Mouse (Mus musculus) kidney, embryonic 14.5 days (tissue): ENCODE measurements at regions not wholly inside any gene's neighbourhood (a gene's known extent, or its start where the extent isn't known, plus 50 kb on each side); places are given as distances from the start of the nearest gene placed in this dataset.
"Not testable (repeated sequence)": the region's sequence is repeated elsewhere in the genome, so short reads cannot be mapped to it uniquely, and the experiment has no call there.

Source experiments
- ATAC-seq: fragments of 200-750 bp; cut with Nextera tagmentation; 2 replicates; pipeline ENCODE4 v1.8.0; 2017; ENCODE audit warnings: moderate number of reproducible peaks, mild to moderate bottlenecking, moderate TSS enrichment, moderate library complexity; ENCODE audit not compliant: low FRiP score, low TSS enrichment
- H3K27ac ChIP-seq: fragments of 300-500 bp; sonication (generic); 2 replicates; pipeline ENCODE4 v1.5.1; 2014; ENCODE audit warnings: low read depth, mild to moderate bottlenecking, low read length, moderate library complexity, mixed read lengths
- H3K27me3 ChIP-seq: fragments of 300-500 bp; sonication (generic); 2 replicates; pipeline ENCODE4 v1.6.1; 2014; ENCODE audit warnings: mild to moderate bottlenecking, low read length; ENCODE audit not compliant: control insufficient read depth, insufficient read depth
- H3K36me3 ChIP-seq: fragments of 300-500 bp; sonication (generic); 2 replicates; pipeline ENCODE4 v1.6.1; 2014; ENCODE audit warnings: low read length, mixed read lengths; ENCODE audit not compliant: control insufficient read depth, insufficient read depth
- H3K4me1 ChIP-seq: fragments of 300-500 bp; sonication (generic); 2 replicates; pipeline ENCODE4 v1.6.1; 2014; ENCODE audit warnings: low read length, mixed read lengths; ENCODE audit not compliant: control insufficient read depth, insufficient read depth
- H3K4me2 ChIP-seq: fragments of 300-500 bp; sonication (generic); replicated peaks from 2 replicates; pipeline ENCODE4 v1.6.1; 2014; ENCODE audit warnings: low read depth, mild to moderate bottlenecking, low read length
- H3K4me3 ChIP-seq: fragments of 300-500 bp; sonication (generic); 2 replicates; pipeline ENCODE4 v1.5.1; 2014; ENCODE audit warnings: mild to moderate bottlenecking, low read length
- H3K9ac ChIP-seq: fragments of 300-500 bp; sonication (generic); 2 replicates; pipeline ENCODE4 v1.6.1; 2014; ENCODE audit warnings: low read depth, mild to moderate bottlenecking, low read length, moderate library complexity
- H3K9me3 ChIP-seq: fragments of 300-500 bp; sonication (generic); 2 replicates; pipeline ENCODE4 v1.6.1; 2016; ENCODE audit warnings: low read length; ENCODE audit not compliant: control insufficient read depth
- WGBS: fragments of 180-500 bp; shearing (Covaris S2); extraction: QIAGEN DNeasy Blood & Tissue Kit; methylation state at CpG from one replicate; pipeline ENCODE4 v1.1.7; 2014; 5-methylcytosine and 5-hydroxymethylcytosine counted together

DNA sequence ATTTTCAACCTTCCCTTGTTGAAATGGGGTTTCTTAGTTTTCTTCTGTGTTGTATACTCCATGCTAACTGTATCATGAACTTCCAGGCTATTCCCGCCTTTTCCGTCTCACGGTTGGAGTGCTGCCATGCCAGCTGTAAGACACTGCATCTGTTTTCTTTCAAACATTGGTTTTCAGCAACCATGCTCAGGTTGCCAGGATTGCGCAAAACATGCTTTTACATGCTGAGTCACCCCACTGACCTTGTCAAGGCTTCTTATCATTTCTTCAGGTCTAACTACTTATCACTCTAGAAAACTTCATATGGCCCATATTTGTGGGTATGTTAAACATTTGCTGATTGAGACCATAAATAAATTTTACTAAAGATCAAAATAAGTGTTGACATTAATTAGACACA, 551.2 kb downstream of the Tlr4 start:
- H3K27ac ChIP-seq: no peak overlapping the region
- no peak overlapping the region for H3K4me2 ChIP-seq
- 91% methylated on average over 4 of the region's 4 CpGs for WGBS
- no peaks in the 10 kb centered on the region for H3K27me3 ChIP-seq
- H3K4me3 ChIP-seq: no peak overlapping the region
- H3K36me3 ChIP-seq: no peaks in the 10 kb centered on the region
- no peak overlapping the region for H3K9ac ChIP-seq
- ATAC-seq: no peak
- H3K4me1 ChIP-seq: no peaks in the 10 kb centered on the region
- no peaks in the 10 kb centered on the region for H3K9me3 ChIP-seq

DNA sequence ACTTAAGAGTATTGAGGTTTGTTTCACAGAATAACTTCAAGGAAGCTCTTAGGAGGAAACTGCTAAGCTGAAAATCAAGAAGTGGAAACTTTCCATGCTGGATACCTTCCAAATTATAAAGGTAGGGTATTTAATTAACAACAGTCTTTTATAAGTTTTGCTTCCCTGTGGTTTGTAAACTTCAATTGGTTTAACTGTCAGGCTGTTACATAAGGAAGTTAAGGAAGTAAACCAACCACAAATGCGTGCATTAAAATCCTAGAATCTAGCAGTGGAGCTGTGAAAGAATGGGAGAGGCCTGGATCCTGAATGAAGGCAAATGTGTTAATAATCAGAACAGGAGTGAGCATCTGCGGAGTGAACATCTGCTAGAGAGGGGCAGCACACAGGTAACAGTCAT, 560.5 kb downstream of the Tlr4 start:
- 92% methylated on average over 2 of the region's 2 CpGs for WGBS
- H3K9ac ChIP-seq: no peak overlapping the region

DNA sequence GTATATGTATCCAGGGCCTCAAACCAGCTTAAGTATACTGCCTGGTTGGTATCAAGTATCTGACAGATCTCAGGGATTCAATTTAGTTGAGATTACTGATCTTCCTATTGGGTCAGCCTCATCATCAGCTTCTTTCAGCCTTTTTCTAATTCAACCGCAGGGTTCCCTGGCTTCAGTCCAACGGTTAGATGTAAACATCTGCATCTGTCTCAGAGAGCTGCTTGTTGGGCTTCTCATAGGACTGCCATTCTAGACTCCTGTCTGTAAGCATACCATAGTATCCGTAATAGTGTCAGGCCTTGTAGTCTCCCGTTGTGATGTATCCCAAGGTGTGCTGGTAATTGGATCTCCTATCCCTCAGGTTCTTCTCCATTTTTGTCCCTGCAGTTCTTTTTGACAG, 575.6 kb downstream of the Tlr4 start:
- H3K4me1 ChIP-seq: no peaks in the 10 kb centered on the region
- H3K4me3 ChIP-seq: no peak overlapping the region
- H3K9ac ChIP-seq: no peak overlapping the region
- H3K4me2 ChIP-seq: no peak overlapping the region
- H3K36me3 ChIP-seq: no peaks in the 10 kb centered on the region
- H3K27me3 ChIP-seq: no peaks in the 10 kb centered on the region
- no peak overlapping the region for H3K27ac ChIP-seq
- 80% methylated on average over 4 of the region's 4 CpGs for WGBS
- no peaks in the 10 kb centered on the region for H3K9me3 ChIP-seq
- no peak for ATAC-seq

More for the DNA sequence above, 560.5 kb downstream of the Tlr4 start:
- H3K27me3 ChIP-seq: no peaks in the 10 kb centered on the region
- H3K4me2 ChIP-seq: no peak overlapping the region
- H3K27ac ChIP-seq: no peak overlapping the region
- no peak for ATAC-seq
- no peaks in the 10 kb centered on the region for H3K36me3 ChIP-seq
- H3K9me3 ChIP-seq: no peaks in the 10 kb centered on the region
- H3K4me3 ChIP-seq: no peak overlapping the region
- no peaks in the 10 kb centered on the region for H3K4me1 ChIP-seq

DNA sequence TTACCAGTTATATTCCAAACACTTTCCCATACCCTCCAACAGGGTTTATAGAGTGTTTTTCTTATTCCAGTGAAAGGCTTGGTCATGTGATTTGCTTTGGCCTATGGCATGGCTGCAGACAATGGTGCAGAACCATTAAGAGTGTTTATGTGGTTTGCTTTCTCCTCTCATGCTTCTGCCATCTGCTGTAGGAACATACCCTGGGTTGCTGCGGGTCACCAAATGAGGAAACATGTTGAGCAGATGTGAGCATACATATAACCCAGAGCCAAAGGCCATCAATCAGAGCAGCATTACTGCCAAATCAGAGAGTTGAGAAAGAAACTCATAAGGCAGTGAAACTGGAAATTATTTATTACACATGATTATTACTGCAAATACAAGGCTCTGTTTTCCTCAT, 596.7 kb downstream of the Tlr4 start:
- no peak for ATAC-seq
- Histone ChIP-seq H3K4me3 (no peak overlapping the region), H3K27ac (no peak overlapping the region), H3K4me1 (no peaks in the 10 kb centered on the region), H3K36me3 (no peaks in the 10 kb centered on the region), H3K9ac (no peak overlapping the region), H3K4me2 (no peak overlapping the region), H3K27me3 (no peaks in the 10 kb centered on the region), H3K9me3 (no peaks in the 10 kb centered on the region)
- WGBS: 89% methylated on average over 1 of the region's 1 CpGs

DNA sequence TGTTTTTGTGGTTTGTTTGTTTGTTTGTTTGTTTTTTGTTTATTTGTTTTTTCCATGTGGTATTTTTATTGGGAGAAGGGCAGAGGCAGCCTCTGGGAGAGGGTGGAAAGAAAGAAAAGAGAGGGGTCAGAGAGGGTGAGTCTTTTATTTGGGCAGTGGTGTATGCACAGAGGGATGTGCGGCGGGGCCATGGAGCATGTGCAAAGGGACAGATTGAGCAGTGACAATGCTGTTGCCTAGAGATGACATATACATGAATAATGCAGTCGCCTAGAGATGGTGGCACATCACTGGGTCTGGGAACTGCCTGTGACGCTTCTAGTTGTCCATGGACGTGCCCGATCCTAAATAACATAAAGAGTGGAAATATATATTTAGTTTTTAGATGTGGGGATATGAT, 598.3 kb downstream of the Tlr4 start:
- Histone ChIP-seq H3K36me3 (no peaks in the 10 kb centered on the region), H3K9ac (no peak overlapping the region), H3K27ac (no peak overlapping the region), H3K27me3 (no peaks in the 10 kb centered on the region), H3K4me2 (no peak overlapping the region), H3K4me3 (no peak overlapping the region), H3K9me3 (no peaks in the 10 kb centered on the region), H3K4me1 (no peaks in the 10 kb centered on the region)
- ATAC-seq: no peak
- 90% methylated on average over 6 of the region's 6 CpGs for WGBS

DNA sequence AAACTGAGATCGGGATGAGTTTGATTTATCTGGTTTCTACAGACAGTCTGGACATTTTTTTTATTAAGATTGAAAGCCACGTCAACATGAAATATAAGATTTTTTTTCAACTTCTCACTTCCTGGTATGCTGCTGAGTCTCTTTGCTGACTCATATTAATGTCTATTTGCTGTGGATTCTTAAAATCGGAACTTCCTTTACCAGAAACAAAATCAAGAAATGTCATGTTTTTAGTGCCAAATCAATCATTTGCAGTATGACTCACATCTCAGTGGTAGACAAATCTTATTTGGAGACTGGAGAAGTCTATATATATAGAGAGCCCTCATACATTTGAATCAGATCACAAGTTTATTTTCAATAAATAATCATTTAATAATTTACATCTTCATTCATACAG, 620.5 kb downstream of the Tlr4 start:
- Histone ChIP-seq H3K9ac (no peak overlapping the region), H3K4me1 (no peaks in the 10 kb centered on the region), H3K4me2 (no peak overlapping the region), H3K9me3 (no peaks in the 10 kb centered on the region), H3K4me3 (no peak overlapping the region), H3K36me3 (no peaks in the 10 kb centered on the region), H3K27ac (no peak overlapping the region), H3K27me3 (no peaks in the 10 kb centered on the region)
- ATAC-seq: no peak
- 80% methylated on average over 3 of the region's 3 CpGs for WGBS

DNA sequence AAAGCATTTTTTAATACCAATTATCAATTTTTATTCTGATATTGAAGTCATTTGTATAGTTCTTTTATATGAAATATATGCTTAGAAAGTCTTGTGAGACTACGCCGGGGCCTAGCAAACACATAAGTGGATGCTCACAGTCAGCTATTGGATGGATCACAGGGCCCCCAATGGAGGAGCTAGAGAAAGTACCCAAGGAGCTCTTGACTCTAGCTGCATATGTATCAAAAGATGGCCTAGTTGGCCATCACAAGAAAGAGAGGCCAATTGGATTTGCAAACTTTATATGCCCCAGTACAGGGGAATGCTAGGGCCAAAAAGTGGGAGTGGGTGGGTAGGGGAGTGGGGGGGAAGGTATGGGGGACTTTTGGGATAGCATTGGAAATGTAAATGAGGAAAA, 632.5 kb downstream of the Tlr4 start:
- H3K27ac ChIP-seq, ATAC-seq, H3K36me3 ChIP-seq, H3K4me3 ChIP-seq, H3K4me2 ChIP-seq, H3K27me3 ChIP-seq, H3K9me3 ChIP-seq, H3K9ac ChIP-seq, H3K4me1 ChIP-seq: not testable (repeated sequence)
- WGBS: 98% methylated on average over 2 of the region's 2 CpGs

DNA sequence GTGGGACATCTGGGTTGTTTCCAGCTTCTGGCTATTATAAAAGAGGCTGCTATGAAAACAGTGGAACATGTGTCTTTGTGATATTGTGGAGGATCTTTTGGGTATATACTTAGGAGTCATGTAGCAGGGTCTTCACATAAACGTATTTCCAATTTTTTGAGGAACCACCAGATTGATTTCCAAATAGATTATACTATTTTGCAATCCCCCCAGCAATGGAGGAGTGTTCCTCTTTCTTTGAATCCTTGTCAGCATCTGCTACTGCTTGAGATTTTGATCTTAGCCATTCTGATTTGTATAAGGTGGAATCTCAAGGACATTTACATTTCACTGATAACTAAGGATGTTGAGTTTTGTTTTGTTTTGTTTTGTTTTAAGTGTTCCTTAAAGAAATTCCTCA, 645.6 kb downstream of the Tlr4 start:
- no peak overlapping the region for H3K4me3 ChIP-seq
- no peaks in the 10 kb centered on the region for H3K27me3 ChIP-seq
- no peak for ATAC-seq
- H3K27ac ChIP-seq: no peak overlapping the region
- no peaks in the 10 kb centered on the region for H3K9me3 ChIP-seq
- H3K36me3 ChIP-seq: no peaks in the 10 kb centered on the region
- H3K4me2 ChIP-seq: no peak overlapping the region
- WGBS: 59% methylated on average over 1 of the region's 1 CpGs
- no peak overlapping the region for H3K9ac ChIP-seq
- no peaks in the 10 kb centered on the region for H3K4me1 ChIP-seq

DNA sequence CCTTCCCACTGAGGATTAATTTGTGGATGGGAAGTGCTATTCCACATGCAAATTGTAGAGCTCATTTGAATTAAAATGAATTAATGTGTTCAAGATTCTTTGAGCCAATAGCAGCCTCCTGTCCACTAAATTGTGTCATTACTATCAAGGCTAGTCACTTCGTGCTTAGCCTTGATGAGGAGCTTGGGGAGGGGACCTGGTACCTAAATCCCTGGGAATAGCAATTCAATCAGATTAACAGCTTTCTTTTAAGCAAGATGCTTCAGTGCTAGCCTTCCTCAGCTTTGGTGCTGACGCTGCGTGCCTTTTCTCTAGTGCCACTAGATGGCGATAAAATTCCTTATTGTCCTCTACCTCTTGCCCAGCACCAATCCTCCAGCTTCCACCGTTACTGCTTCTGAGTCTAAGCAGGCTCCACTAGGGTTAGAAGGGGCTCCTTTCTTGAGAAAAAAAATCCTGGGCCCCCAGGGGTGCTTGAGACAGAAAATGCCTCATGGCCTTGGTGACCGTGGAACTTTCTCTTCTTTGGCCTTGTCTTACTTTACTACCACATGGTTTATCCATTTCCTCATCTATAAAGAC, 650.0 kb downstream of the Tlr4 start:
- no peak overlapping the region for H3K27ac ChIP-seq
- no peaks in the 10 kb centered on the region for H3K27me3 ChIP-seq
- H3K4me3 ChIP-seq: no peak overlapping the region
- H3K9ac ChIP-seq: no peak overlapping the region
- H3K36me3 ChIP-seq: no peaks in the 10 kb centered on the region
- H3K9me3 ChIP-seq: no peaks in the 10 kb centered on the region
- peak; percentile 71; the same call in 1 of the 2 replicates for ATAC-seq
- H3K4me2 ChIP-seq: no peak overlapping the region
- H3K4me1 ChIP-seq: no peaks in the 10 kb centered on the region
- WGBS: 11% methylated on average over 6 of the region's 6 CpGs
